Mouse (Mus musculus) testis, adult 2 months (tissue): ENCODE data around the gene Abo. TPM values are rescaled to one million over a fixed set of nuclear protein-coding genes. Genes with fewer than 3 reads are reported as not detected.
A peak's percentile ranks its signal among the peaks of the same experiment; 100 is the strongest.

Experiments used
- H3K27ac ChIP-seq: fragments of 200-500 bp; 2 replicates; pipeline ENCODE4 v1.5.1; 2012; ENCODE audit warnings: low read depth, low read length; ENCODE audit not compliant: control insufficient read depth, insufficient read depth
- H3K27me3 ChIP-seq: fragments of 200-500 bp; 2 replicates; pipeline ENCODE4 v1.6.1; 2012; ENCODE audit warnings: mild to moderate bottlenecking, low read length, moderate library complexity; ENCODE audit not compliant: control insufficient read depth, insufficient read depth
- H3K36me3 ChIP-seq: fragments of 200-500 bp; 2 replicates; pipeline ENCODE4 v1.6.1; 2012; ENCODE audit warnings: mild to moderate bottlenecking, low read length; ENCODE audit not compliant: control insufficient read depth, insufficient read depth
- H3K4me1 ChIP-seq: fragments of 200-500 bp; 2 replicates; pipeline ENCODE4 v1.6.1; 2012; ENCODE audit warnings: low read length; ENCODE audit not compliant: control insufficient read depth, insufficient read depth
- H3K4me3 ChIP-seq: fragments of 200-500 bp; 2 replicates; pipeline ENCODE4 v1.5.1; 2012; ENCODE audit warnings: low read depth, mild to moderate bottlenecking, low read length, moderate library complexity, mixed read lengths; ENCODE audit not compliant: control insufficient read depth
- CTCF ChIP-seq: fragments of 200-500 bp; IDR thresholded peaks from 2 replicates; pipeline ENCODE4 v1.5.1; 2012; ENCODE audit warnings: low read depth, mild to moderate bottlenecking, inconsistent platforms, low read length, moderate library complexity; ENCODE audit not compliant: control insufficient read depth, insufficient read depth, insufficient replicate concordance
- POLR2A ChIP-seq: fragments of 200-500 bp; IDR thresholded peaks from 2 replicates; pipeline ENCODE4 v1.6.1; 2012; ENCODE audit warnings: low read depth, mild to moderate bottlenecking, inconsistent platforms, low read length, moderate library complexity; ENCODE audit not compliant: control insufficient read depth
- polyA plus RNA-seq: library from polyadenylated mRNA; depleted of rRNA; stranded (reverse); fragments of >200 nt; gene quantifications from 2 replicates; pipeline ENCODE4 v1.2.3, GENCODE M21; 2012

Abo gene
- polyA plus RNA-seq, 1 experiment, result 2.9 TPM

- H3K4me1 ChIP-seq, result peaks cover 4% of the 10 kb centered on the region
- no peaks in the 10 kb centered on the region for H3K36me3 ChIP-seq
- H3K27me3 ChIP-seq, result no peaks in the 10 kb centered on the region
- no peak overlapping the region for H3K4me3 ChIP-seq
- H3K27ac ChIP-seq, result no peak overlapping the region
- TF ChIP-seq CTCF (no peak), POLR2A (no peak)
These were observed 44.1 kb upstream of the Abo start for GRCm38 (mm10) chr2:26908710-26909386.

DNA sequence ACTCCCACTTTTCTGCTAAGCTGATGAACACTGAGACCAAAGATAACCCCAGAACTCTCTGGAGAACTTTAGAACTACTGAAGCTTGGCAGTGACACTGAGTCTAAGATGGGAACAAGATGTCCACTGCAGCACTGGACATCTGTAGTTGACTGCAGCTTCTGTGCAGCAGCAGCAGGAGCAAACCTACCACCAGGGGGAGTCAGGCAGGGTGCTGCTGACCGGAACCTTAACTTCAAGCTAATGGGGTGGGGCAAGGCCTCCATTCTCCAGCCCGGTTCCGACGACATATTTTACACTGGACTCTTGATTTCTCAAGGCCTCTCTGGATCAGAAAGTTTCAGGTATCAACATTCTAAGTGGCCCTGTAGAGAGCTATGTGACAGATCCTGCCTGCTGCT, 42.3 kb upstream of the Abo start:
- Histone ChIP-seq H3K27me3 (no peaks in the 10 kb centered on the region), H3K36me3 (no peaks in the 10 kb centered on the region), H3K27ac (no peak overlapping the region), H3K4me3 (no peak overlapping the region), H3K4me1 (peaks cover 5% of the 10 kb centered on the region)
- peak; percentile 56; the same call in 1 of the 2 replicates for TF ChIP-seq CTCF
- TF ChIP-seq POLR2A, result no peak

- no peaks in the 10 kb centered on the region for H3K27me3 ChIP-seq
- H3K4me1 ChIP-seq, result peaks cover 7% of the 10 kb centered on the region
- H3K27ac ChIP-seq, result no peak overlapping the region
- no peak overlapping the region for H3K4me3 ChIP-seq
- TF ChIP-seq CTCF (no peak), POLR2A (no peak)
- H3K36me3 ChIP-seq, result no peaks in the 10 kb centered on the region
These were observed 41.7 kb upstream of the Abo start for GRCm38 (mm10) chr2:26906431-26906830.

- Histone ChIP-seq H3K36me3 (no peaks in the 10 kb centered on the region), H3K27me3 (no peaks in the 10 kb centered on the region), H3K27ac (no peak overlapping the region), H3K4me1 (peaks cover 4% of the 10 kb centered on the region), H3K4me3 (no peak overlapping the region)
- TF ChIP-seq CTCF (no peak), POLR2A (no peak)
These were observed 41.2 kb upstream of the Abo start for GRCm38 (mm10) chr2:26905936-26906335.

GRCm38 (mm10) chr2:26903311-26903710, 38.5 kb upstream of the Abo start:
- TF ChIP-seq POLR2A, result no peak
- no peak for TF ChIP-seq CTCF
- H3K27ac ChIP-seq, result peak overlapping the region; percentile 76
- H3K27me3 ChIP-seq, result no peaks in the 10 kb centered on the region
- H3K4me1 ChIP-seq, result peaks cover 4% of the 10 kb centered on the region
- H3K4me3 ChIP-seq, result peak overlapping the region; percentile 99
- H3K36me3 ChIP-seq, result peaks cover 3% of the 10 kb centered on the region

DNA sequence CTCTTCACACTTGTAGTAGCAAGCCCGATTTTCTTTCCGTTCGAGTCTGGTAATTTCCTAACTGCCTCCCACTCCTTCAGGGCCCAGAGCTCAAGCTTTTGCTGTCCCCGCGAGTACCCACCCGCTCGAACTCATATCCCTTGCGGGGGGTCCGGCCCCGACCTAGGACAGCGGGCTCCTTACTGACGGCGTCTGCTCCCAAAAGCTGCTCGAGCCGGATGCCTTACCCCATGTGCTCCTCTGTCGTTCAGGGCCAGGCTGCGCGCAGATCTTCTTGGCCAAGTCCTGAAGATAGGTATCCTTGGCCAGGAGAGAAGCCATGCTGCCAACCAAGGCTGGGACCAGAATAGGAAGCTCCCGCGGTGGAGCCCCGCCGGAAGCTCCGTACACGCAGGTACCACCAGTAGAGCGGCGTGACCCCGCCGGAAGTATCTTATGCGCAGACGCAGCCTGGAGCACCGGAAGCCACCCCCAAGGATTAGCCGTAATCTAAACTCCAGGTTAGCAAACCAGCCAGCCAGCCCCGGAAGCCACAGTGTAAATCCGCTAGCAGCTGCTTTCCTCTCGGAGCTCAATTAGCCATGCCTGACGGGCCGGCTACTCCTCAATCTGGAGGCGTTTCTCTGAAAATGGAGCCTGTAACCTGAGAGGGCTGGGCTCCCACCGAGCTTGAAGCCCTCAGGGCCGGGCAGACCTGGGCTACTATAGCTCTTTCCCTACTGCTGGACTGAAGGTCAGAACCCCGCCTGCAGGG, 37.9 kb upstream of the Abo start, which contains the start of gene Surf6:
TSS of gene Surf6 (minus strand) at position 413 of the 754 bp plus-strand sequence.
- Histone ChIP-seq H3K36me3 (peaks cover 3% of the 10 kb centered on the region), H3K27me3 (no peaks in the 10 kb centered on the region)
- TF ChIP-seq POLR2A (peak; percentile 82), CTCF (no peak)

DNA sequence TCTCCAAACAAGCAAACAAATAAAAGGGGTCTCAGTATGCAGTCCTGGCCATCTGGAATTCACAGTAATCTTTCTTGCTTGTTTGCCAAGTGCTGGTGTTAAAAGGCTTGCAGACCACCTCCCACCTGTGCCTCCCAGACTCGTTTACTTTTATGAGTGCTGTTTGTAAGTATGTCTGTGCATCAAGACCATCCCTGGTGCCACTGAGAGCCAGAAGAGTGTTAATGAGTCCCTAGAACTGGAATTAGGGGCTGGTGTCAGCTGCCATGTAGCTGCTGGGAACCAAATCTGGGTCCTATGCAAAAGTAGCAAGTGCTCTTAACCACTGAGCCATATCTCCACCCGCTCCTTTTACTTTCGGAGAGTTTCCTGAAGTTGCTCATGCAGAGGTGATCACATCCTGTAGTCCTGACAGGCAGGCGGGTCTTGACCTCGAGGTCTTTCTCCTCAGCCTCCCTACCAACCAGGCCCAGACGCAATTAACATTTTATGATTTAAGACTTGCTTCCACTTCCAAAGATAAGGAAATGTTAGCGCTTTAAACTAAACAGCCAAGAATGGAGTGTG, 37.1 kb upstream of the Abo start:
- peak overlapping the region; percentile 73; the same call in 1 of the 2 replicates for H3K27ac ChIP-seq
- H3K36me3 ChIP-seq, result peaks cover 3% of the 10 kb centered on the region
- H3K4me3 ChIP-seq, result peak overlapping the region; percentile 99
- H3K27me3 ChIP-seq, result no peaks in the 10 kb centered on the region
- peaks cover 4% of the 10 kb centered on the region for H3K4me1 ChIP-seq
- TF ChIP-seq POLR2A (no peak), CTCF (no peak)

More for the DNA sequence above, 37.9 kb upstream of the Abo start, which contains the start of gene Surf6:
- Histone ChIP-seq H3K4me1 (peaks cover 4% of the 10 kb centered on the region), H3K4me3 (peak within 1 kb of the TSS; percentile 99), H3K27ac (peak within 1 kb of the TSS; percentile 76)
